Mouse (Mus musculus) naive thymus-derived CD4-positive, alpha-beta T cell, adult 2 months (primary cell): ENCODE data around the gene Brap.
"Not testable (repeated sequence)": the region's sequence is repeated elsewhere in the genome, so short reads cannot be mapped to it uniquely, and the experiment has no call there.

Source experiments
- DNase-seq: peaks from one replicate; pipeline ENCODE4 v3.0.0-alpha.2; 2011; ENCODE audit warnings: low read depth

The Brap gene

DNA sequence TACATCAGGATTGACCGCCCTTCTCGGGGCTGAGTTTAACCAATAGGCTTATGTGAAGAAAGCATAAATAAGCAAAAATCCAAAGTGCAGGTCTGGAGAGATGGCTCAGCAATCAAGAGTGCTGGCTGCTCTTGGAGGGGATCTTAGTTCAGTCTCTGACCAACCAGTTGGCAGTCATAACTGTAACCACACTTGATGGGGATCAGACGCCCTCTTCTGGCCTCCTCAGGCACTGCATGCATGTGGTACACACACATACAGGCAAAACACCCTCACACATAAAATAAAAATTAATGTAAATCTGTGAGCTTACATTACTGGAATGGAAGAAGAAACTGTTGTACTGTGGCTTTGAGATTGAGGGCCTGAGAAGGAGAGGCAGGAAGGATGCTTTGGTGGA, 10.0 kb downstream of the Brap start:
- peak; percentile 52 for DNase-seq

DNA sequence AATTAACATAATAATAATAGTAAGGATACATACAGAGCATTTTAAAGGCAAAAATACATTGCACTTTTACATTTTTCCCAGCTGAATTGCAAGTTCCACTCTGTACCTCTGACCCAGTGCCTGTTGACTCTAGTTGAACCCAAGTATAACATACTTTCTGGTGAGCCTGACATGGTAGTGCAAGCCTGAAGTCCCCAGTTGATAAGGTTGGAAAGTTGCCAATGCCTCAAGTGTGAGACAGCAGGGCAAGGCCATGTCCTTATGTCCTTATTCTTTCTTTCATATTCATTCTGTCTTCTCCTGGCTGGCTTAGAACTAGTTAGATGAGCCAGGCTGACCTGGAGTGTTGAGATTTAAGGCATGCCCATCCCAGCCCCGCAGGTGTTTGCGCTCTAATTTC, 21.9 kb downstream of the Brap start:
- no peak for DNase-seq

DNA sequence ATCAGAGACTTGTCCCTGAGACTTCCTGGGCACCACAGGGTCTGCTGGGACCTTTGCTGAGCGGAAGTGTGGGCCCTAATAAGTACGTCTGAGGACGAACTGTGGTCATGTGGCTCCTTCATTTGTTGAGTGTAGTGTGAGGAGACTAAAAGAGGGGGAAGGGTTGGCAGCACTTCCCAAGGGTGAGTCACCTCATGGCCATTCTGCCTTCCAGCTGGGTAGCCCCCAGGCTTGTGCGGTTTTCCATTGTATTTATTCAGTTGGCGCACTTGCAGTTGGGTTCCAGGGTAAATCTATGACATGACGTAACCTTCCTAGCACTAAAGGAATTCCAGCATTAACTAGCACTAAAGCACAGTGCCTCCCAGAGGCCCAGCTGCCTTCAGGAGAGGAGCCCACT, 25.1 kb downstream of the Brap start:
- no peak for DNase-seq

DNA sequence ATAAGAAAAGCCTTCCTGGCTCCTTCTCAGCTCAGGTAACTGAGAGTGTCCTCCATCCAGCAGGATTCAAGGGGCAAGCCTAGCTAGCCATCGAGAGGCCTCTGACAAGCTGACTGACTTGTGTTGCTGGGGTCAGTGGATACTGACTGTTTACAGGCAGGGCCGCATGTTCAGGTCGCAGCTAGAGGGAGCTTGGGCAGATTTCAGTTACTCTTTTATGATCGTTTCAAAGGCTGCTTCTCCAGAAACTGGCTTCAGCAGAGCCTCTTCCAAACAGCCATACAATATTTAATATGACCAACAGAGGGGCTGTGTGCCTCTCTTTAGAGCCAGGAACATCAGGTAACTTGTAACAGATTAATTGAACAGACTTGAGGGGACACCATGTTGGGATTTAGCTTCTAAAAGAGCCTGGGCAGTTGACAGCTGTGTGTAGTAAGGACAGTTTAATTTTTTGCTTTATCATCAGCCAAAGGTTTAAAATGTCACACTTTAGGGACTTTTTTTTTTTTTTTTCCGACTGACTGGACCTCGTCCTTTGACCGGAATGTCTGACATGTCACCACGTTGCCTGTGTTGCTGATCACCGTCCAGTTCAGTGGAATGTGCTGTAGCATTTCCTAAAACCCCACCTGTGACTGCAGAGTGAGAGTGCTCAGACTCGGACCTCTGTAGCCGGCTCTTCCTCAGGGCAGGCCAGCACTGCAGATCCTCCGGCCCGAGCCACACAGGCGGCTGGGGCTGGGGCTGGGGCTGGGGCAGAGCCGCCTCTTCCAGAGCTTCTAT, 25.9 kb downstream of the Brap start:
- no peak for DNase-seq

DNA sequence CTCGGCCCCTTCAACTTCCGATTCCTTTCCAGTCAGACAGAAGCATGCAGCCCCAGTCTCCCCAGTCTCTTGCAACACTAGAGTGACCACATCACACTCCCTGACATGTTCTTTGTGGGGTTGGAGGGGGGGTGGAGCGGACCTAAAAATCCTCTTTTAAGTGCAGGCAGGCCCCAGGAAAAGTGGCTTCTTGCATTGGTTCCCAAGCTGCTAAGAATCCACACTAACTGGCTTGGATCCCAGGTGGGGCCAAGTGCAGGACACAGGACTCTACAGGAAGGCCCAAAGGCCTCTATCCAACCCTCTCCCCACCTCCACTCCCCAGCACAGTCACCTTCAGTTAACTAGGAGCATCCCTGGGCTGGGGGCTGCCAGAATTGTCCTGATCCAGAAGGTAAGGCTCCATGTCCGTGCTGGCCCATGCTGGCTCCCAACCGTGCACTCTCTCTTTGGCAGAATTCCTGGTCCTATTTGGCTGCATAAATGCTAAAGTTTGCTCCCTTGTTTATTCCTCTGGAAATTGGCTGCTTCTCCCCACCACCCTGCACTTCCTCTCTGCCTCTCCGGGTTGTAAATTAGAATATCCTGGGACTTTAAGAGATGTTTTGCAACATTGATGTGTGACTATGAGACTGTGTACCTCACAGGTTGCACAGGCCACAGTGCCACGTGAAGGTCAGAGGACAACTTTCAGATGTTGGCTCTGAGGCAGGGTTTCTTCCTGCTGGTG, 30.3 kb downstream of the Brap start:
- no peak for DNase-seq

DNA sequence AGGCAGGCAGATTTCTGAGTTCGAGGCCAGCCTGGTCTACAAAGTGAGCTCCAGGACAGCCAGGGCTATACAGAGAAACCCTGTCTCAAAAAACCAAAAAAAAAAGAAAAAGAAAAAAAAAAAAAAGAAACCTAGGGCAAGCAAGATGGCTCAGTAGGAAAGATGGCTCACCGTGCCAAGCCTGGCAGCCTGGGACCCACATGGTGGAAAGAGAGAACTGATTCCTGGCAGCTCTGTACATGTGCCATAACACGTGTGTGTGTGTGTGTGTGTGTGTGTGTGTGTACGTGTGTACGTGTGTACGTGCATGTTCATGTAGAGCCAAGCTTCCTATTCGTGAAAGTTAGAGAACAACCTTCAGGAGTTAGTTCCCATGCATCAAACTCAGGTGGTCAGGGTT, 31.1 kb downstream of the Brap start:
- DNase-seq, result not testable (repeated sequence)

DNA sequence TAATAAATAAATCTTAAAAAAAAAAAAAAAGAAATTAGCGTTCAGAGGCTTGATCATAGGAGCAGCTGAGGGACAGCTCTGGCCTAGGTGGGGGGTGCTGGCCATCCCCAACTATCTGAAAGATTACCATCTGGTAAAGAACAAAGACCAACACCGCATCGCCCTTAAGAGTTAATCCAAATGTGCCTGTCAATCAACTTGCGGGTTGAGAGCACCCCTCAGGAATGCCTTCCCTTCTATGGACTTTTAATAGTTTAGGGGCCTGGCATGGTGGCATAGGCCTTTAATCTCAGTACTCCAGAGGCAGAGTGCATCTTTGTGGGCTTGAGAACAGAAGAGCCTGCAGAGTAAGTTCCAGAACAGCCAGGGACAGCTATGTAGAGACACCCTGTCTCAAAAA, 32.5 kb downstream of the Brap start:
- DNase-seq, result no peak

DNA sequence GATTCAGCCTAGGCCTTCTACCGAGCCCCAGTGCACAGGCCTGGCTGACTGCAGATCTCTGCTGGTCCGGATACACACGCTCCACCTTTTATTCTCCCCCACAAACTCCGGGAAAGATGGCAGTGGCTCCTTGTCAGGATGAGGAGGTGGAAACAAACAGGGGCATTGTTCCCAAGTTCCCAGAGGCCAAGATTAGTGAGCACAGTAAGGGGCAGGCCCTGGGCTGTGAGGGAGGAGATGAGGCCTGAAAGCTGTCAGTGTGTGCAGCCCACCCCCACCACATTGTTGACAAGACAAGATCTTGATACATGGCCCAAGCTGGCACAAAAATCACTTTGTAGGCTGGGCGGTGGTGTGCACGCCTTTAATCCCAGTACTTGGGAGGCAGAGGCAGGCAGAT, 36.4 kb downstream of the Brap start:
- DNase-seq, result no peak

DNA sequence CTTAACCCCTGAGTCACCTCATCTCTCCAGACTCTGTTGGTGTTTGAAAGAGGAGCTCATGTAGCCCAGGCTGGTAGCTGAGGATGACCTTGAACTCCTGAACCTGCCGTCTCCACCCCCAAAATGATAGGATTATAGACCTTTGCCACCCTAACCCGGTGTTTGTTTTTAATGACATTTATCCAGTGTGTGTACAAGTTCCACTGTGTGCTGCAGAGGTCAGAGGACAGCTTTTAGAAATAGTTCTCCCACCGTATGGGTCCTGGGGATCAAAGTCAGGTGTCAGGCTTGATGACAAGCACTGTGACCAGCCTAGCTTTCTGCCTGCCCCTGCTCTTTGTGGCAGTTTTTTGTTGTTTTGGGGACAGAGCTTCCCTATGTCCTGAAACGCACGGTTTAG, 39.5 kb downstream of the Brap start:
- no peak for DNase-seq

DNA sequence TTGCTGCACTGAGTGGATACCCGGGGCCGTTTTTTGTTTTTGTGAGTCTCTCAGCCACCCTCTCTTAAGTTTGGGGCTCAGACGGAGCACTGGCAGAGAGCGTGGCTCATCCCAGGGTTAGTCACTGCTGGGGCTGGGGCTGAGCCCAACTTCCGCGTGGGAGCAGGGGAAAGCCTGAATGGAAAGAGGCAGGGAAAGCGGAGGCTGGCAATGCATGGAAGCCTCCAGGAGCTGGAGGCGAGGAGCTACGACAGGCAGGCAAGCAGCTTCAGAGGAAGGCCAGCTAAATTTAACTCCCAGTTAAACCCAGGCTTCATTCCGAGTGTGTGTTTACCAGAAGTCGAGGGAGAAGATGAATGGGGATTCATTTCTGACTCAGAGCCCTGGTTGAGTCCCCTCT, 40.1 kb downstream of the Brap start:
- no peak for DNase-seq

DNA sequence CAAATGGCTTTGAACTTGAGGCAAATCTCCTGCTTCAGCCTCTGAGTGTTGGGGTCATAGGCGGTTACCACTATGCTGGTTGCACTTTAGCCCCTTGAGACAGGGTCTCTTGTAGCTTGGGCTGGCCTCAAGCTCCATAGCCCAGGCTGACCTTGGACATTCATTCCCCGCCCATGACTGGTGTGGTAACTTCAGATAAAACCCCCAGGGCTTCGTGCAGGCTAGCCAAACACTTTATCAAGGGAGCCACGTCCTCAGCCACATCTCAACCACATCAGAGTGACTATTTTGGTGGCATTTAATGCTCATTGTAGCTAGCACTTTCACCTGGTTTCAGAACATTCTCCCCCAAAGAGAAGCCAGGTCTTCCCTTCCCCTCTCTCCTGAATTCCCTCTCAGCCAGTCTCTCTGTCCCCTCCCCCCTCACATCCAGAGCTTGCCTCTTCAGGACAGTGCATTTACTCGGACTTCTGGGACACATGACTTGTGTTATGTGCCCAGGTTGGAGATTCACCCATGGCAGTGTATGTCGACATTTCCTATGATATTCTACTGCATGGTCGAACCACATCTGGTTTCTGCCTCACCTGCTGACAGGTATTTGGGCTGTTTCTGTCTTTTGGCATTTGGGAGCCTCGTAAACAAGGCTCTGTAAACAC, 40.9 kb downstream of the Brap start:
- no peak for DNase-seq

DNA sequence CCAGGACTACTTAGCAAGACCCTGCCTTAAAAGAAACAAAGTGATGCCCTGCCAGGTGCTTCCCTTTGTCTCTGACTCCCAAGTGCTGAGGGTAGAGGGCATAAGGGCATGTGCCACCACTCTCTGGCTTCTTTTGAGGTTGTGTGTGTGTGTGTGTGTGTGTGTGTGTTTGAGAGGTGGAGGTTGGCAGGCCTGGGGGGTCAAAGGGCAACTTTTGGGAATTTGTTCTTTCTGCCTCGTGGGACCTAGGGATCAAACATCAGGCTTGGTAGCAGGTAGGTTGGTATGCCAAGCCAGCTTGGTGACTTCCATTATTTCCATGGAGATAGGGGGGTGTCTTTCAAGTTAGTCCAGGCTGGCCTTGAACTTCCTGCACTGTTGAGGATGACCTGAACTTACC, 43.0 kb downstream of the Brap start:
- DNase-seq, result no peak

DNA sequence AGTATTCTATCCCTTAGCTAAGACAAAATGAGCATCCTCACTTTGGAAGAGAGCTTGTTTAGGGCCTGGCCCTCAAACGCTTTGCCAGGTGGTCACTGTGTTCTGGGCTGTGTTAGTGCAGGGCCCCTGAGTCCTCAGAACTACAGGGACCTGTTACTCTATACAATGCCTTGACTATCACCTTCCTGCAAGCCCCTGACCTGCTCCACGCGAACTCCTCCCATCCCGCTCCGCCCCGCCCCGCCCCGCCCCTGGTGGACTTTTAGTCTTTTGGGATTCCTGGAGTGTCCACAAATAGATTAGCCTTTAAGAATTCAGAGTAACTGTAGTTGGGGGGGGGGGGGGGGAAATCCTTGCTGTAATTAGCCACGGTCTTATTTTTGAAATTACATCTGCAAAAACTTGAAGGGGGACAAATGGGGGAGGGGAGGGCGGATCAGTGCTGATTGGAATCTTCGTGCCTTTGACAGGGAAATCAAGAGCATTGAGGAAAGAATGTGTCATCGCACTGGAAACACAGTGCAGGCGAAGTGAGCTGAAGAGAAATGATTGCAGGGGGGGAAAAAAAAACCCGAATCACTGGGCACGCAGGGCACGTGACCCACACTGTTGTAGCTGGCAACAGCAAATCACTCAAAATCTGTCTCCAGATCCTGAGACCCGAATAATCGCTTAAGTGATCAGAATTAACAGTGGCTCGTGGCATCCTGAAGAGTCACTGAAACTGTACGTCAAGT, 44.3 kb downstream of the Brap start:
- DNase-seq, result no peak

DNA sequence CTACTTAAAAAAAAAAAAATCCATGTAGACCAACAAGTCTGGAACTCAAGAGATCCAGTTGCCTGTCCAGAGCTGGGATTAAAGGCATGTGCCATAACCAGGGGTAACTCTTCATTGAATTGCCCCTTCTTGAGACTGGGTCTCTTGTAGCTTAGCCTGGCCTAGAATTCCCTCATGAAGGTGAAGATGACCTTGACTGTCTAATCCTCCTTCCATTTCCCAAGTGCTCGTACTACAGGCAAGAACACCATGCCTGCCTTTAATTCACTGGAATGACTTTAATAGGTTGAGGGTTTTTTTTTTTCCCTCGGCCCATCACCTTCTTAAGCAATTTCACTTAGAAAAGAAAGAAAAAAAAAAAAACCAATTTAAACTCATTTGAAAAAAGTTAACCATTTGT, 50.0 kb downstream of the Brap start:
- no peak for DNase-seq

DNA sequence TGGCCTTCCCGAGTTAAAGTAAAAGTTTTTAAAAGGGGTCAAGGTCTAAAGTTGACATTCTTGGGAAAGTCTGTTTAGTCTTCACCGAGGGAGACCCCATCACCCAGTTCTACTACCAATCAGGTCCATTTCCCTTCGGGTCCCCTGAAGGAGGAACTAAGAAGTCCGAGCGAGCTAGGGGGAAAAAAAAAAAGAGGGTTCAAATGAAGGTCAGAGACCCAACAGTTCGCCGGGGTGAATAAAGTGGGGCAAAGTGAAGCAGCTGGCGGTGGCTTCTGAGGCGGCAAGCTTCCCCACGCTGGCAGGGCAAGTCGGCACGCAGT, 50.4 kb downstream of the Brap start:
- no peak for DNase-seq

DNA sequence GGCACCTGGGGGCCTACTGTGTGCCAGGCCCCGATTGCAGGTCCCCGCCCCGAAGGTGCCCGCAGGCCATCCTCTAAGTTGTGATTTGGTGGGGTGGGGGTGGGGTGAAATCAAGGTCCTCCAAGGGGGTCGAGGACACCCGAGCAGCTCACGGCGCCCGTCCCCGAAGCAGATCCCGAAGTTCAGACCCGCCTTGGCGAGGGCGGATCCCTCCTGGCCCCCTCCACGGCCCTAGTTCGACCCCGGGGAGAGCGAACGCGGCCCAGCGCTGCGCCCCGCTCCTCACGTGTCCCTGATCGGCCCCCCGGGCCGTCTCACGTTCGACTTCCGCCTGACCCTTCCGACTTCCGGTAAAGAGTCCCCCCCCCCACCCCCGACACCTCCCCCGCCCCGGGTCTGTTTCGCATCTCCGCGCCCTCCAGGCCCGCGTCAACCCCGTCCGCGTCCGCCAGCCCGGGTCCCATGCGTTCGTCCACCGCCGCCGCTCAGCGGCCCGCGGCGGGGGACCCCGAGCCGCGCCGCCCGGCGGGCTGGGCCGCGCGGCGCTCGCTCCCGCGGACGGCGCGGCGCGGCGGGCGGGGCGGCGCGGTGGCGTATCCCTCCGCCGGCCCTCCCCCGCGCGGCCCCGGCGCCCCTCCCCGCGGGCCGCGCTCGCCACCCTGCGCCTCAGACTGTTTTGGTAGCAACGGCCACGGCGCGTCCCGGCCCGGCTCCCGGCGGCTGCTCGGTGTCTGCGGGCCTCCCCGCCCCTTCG, 51.0 kb downstream of the Brap start, which contains the start of gene Atxn2:
Gene Atxn2, plus strand, starts transcription at position 164 of the 754 bp plus-strand sequence.
- peak; percentile 89 for DNase-seq

DNA sequence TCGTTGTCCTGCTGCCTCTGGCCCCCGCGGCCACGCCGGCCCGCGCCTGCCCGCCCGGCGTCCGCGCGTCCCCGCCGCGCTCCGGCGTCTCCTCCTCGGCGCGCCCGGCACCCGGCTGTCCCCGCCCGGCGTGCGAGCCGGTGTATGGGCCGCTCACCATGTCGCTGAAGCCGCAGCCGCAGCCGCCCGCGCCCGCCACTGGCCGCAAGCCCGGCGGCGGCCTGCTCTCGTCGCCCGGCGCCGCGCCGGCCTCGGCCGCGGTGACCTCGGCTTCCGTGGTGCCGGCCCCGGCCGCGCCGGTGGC, 51.5 kb downstream of the Brap start:
- DNase-seq, result no peak

DNA sequence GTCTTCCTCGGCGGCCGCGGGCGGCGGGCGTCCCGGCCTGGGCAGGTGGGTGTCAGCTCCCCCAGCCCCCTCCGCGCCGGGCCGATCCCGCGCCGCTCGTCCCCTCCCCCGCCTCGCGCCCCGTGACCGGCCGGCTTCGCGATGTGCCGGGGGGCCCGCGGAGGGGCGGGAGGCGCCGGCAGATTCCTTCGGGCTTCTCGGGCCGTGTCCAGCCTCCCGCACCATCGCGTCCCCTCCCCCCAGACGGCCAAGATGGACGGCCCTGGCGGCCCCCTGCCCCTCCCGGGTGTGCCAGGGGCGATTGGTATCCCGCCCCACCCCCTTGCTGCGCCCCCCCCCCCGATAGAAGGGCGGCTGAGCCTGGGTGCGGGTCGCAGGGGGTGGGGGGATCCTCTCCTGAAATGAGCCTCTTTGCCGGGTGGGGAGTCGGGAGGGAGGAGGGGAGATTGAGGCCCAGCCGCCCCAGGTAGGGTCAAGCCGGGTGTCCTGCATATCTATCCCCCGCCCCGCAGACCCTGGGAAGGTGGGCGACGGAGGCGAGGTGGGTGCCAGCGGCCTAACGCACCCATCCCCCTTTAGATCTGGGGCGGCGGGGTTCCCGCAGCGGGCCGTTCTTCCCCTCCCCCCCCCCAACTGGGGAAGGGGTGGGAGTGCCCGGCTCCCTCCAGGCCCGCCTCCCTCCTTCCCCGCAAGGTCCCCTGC, 52.0 kb downstream of the Brap start:
- DNase-seq, result peak; percentile 50

DNA sequence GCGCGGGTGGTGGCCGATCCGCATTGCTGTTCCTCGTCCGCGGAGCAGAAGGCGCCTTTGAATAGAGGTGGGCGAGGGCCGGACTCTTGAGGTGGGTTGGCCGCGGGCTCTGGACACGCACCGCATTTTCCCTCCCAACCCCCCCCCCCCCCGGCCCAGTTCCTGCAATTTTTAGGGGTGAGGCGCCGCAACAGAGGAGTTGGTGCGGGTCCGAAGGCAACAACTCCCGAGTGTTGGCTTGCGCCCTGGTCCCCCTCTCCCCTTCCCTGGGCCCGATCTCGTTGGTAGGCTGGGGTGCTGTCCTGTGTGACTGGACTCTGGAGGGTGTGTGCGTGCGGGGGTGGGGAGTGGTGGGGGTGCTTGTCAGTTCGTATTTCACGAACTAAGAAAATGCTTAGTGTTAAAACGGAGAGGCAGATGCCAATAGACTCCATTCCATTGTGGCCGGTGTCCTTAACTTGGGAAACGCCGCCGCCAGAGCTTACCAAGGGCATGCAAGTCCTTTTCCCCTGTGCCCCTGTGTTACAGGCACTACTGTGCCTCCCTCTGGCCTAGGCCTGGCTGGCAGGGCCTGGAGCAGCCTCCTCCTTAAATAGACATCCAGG, 52.7 kb downstream of the Brap start:
- DNase-seq, result peak; percentile 30

DNA sequence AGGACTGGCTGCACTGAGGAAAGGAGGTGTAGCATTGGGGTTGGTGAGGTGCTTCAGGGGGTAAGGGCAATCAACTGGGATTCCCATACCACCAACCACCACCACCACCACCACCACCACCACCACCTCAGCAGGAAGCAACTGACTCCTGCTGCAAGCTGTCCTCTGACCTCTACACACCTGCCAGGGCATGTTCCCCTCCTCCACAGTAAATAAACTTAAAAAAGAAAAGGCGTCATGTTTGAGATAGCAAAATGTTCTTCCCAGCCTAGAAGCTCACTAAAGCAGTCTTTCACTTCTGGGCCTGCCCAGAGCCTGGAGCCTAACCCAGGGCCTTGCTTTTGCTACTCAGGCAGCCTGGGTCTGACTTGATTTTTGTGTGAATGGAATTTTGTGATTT, 54.0 kb downstream of the Brap start:
- DNase-seq, result peak; percentile 15

DNA sequence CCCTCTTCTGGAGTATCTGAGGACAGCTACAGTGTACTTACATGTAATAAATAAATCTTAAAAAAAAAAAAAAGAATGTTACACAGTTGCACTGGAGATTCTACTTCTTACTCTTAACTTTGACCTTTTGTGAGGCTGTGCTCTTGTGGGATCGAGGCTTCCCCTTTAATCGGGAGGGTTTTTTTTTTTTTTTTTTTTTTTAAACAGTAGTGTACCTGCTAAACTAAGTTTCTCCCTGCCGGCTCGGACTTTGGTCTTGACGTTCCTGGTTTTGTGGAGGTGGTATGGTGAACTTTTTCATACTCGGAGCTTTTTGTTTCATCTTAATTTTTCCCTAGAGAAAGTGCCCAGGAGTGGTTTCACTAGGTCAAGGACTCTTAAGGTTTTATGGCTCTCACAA, 54.6 kb downstream of the Brap start:
- DNase-seq, result no peak
